Mouse (Mus musculus) liver, postnatal 0 days (tissue): ENCODE measurements around the gene Ppp5c.

Experiments
- CTCF ChIP-seq: sonication (generic); IDR thresholded peaks from 2 replicates; pipeline ENCODE4 v1.5.1; 2016; ENCODE audit warnings: antibody characterized with exemption, low read depth
- EP300 ChIP-seq: IDR thresholded peaks from 2 replicates; pipeline ENCODE4 v1.6.1; 2016; ENCODE audit warnings: antibody characterized with exemption, low read depth, mild to moderate bottlenecking

DNA sequence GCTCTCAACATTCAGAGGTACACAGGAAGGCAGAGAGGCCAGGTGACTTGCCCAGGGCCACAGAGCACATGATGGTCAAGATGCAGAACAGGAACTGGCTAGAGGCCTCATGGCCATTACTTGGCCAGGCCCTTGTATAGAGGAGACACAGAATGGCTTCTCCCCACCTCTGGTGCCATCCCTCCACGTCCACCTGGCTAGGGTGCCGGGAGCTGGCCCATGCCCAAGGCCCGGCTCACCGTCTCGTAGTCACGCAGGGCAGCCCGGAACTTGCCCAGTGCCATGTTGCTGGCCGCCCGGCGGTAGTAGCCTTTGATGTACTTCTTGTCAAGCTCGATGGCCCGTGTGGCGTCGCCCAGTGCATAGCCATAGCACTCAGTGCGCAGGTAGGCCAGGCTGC is 5.5 kb downstream of the Ppp5c start:
- no peak for TF ChIP-seq CTCF
- TF ChIP-seq EP300: no peak
